Mouse (Mus musculus) v-Abl transformed pro-B cells (cell line): ENCODE data around the gene Lbh.

ENCODE experiments used
- in situ Hi-C, 2 experiments: fragments of 400-800 bp; cut with MboI; formaldehyde crosslinking; loops; one replicate each; pipeline ENCODE4 v1.15.1; 2025; ENCODE audit not compliant: unreplicated experiment in 2 of 2

Gene Lbh

GRCm38 (mm10) chr17:72936336-72936735 lies 18.2 kb downstream of the Lbh start:
- in situ Hi-C loops: no loop called here

GRCm38 (mm10) chr17:72937204-72937603 lies 19.1 kb downstream of the Lbh start:
- in situ Hi-C loops: no loop called here

GRCm38 (mm10) chr17:72938026-72938795 lies 20.1 kb downstream of the Lbh start:
- in situ Hi-C loops: no loop called here

GRCm38 (mm10) chr17:72938871-72939568 lies 20.9 kb downstream of the Lbh start:
- in situ Hi-C loops: no loop called here

GRCm38 (mm10) chr17:72939569-72939899 lies 21.4 kb downstream of the Lbh start:
- in situ Hi-C loops: no loop called here

GRCm38 (mm10) chr17:72944368-72944767 lies 26.3 kb downstream of the Lbh start:
- in situ Hi-C loops: no loop called here

- in situ Hi-C loops: no loop called here
Measured at GRCm38 (mm10) chr17:72947111-72947859, 29.2 kb downstream of the Lbh start.

- in situ Hi-C loops: no loop called here
Measured at GRCm38 (mm10) chr17:72948119-72948518, 30.0 kb downstream of the Lbh start.

GRCm38 (mm10) chr17:72949247-72949701 lies 31.2 kb downstream of the Lbh start:
- in situ Hi-C loops: no loop called here

GRCm38 (mm10) chr17:72951331-72951730 lies 33.2 kb downstream of the Lbh start:
- in situ Hi-C loops: no loop called here

- in situ Hi-C loops: no loop called here
Measured at GRCm38 (mm10) chr17:72953811-72954685, 35.9 kb downstream of the Lbh start.

GRCm38 (mm10) chr17:72955534-72955933 lies 37.4 kb downstream of the Lbh start:
- in situ Hi-C loops: no loop called here

GRCm38 (mm10) chr17:72957016-72957415 lies 38.9 kb downstream of the Lbh start:
- in situ Hi-C loops: no loop called here

- in situ Hi-C loops: no loop called here
Measured at GRCm38 (mm10) chr17:72958886-72959285, 40.8 kb downstream of the Lbh start.

GRCm38 (mm10) chr17:72959497-72960039 lies 41.5 kb downstream of the Lbh start:
- in situ Hi-C loops: loop anchor here in 1 of 2 experiments (5.0 kb wide), 1 partner anchor 32 kb away; no protein-coding TSS in a partner anchor

- in situ Hi-C loops: loop anchor here in 1 of 2 experiments (5.0 kb wide), 1 partner anchor 33 kb away; no protein-coding TSS in a partner anchor
Measured at GRCm38 (mm10) chr17:72960243-72960642, 42.1 kb downstream of the Lbh start.

GRCm38 (mm10) chr17:72960873-72961272 lies 42.8 kb downstream of the Lbh start:
- in situ Hi-C loops: loop anchor here in 1 of 2 experiments (5.0 kb wide), 1 partner anchor 34 kb away; no protein-coding TSS in a partner anchor

GRCm38 (mm10) chr17:72961953-72962630 lies 44.0 kb downstream of the Lbh start:
- in situ Hi-C loops: loop anchor here in 1 of 2 experiments (5.0 kb wide), 1 partner anchor 35 kb away; no protein-coding TSS in a partner anchor

GRCm38 (mm10) chr17:72965687-72966086 lies 47.6 kb downstream of the Lbh start:
- in situ Hi-C loops: no loop called here
